Mouse (Mus musculus) brain, embryonic 14.5 days (tissue): Measurements from ENCODE around the gene Gja5. TPM values are rescaled to one million over a fixed set of nuclear protein-coding genes. Genes with fewer than 3 reads are reported as not detected.

Experiments
- DNase-seq: peaks from one replicate; pipeline ENCODE4 v3.0.0-alpha.2; 2011; ENCODE audit warnings: low read depth
- CTCF ChIP-seq: fragments of 200-500 bp; IDR thresholded peaks from 2 replicates; pipeline ENCODE4 v1.5.1; 2012; ENCODE audit warnings: inconsistent platforms, mild to moderate bottlenecking, moderate library complexity, borderline replicate concordance; ENCODE audit not compliant: insufficient read depth, insufficient read length; ENCODE audit errors: extremely low read depth
- POLR2A ChIP-seq: fragments of 200-500 bp; IDR thresholded peaks from 2 replicates; pipeline ENCODE4 v1.6.1; 2012; ENCODE audit warnings: mild to moderate bottlenecking, inconsistent platforms, borderline replicate concordance; ENCODE audit not compliant: poor library complexity, insufficient read depth, insufficient read length, severe bottlenecking; ENCODE audit errors: extremely low read depth
- polyA plus RNA-seq: library from polyadenylated mRNA; depleted of rRNA; stranded (reverse); fragments of >200 nt; gene quantifications from 2 replicates; pipeline ENCODE4 v1.2.3, GENCODE M21; 2012; rRNA removed

Gja5 gene
- 1.7 and 2.9 TPM in 2 replicates for polyA plus RNA-seq

GRCm38 (mm10) chr3:96904393-96904792 is at the start of gene Gja5:
TSS of gene Gja5 (plus strand) at chr3:96904693.
- DNase-seq, result no peak
- no peak for TF ChIP-seq CTCF
- TF ChIP-seq POLR2A, result no peak

- TF ChIP-seq POLR2A (no peak), CTCF (no peak)
- no peak for DNase-seq
Measured at GRCm38 (mm10) chr3:96855833-96856232, 48.7 kb upstream of the Gja5 start.

GRCm38 (mm10) chr3:96860498-96860897 is 44.0 kb upstream of the Gja5 start:
- no peak for DNase-seq
- TF ChIP-seq POLR2A (no peak), CTCF (no peak)

- DNase-seq, result no peak
- TF ChIP-seq POLR2A (no peak), CTCF (no peak)
Measured at GRCm38 (mm10) chr3:96867863-96868262, 36.6 kb upstream of the Gja5 start.

GRCm38 (mm10) chr3:96868566-96868965 is 35.9 kb upstream of the Gja5 start:
- TF ChIP-seq POLR2A, result no peak
- no peak for DNase-seq

- DNase-seq, result no peak
- TF ChIP-seq CTCF, result no peak
- no peak for TF ChIP-seq POLR2A
Measured at GRCm38 (mm10) chr3:96869091-96869490, 35.4 kb upstream of the Gja5 start.

- TF ChIP-seq POLR2A (no peak), CTCF (no peak)
- no peak for DNase-seq
Measured at GRCm38 (mm10) chr3:96870270-96870669, 34.2 kb upstream of the Gja5 start.

- no peak for DNase-seq
- no peak for TF ChIP-seq CTCF
- TF ChIP-seq POLR2A, result no peak
Measured at GRCm38 (mm10) chr3:96871070-96871469, 33.4 kb upstream of the Gja5 start.

GRCm38 (mm10) chr3:96872501-96872900 is 32.0 kb upstream of the Gja5 start:
- no peak for DNase-seq
- no peak for TF ChIP-seq POLR2A
- no peak for TF ChIP-seq CTCF

- TF ChIP-seq POLR2A, result no peak
- no peak for TF ChIP-seq CTCF
- no peak for DNase-seq
Measured at GRCm38 (mm10) chr3:96874808-96875571, 29.5 kb upstream of the Gja5 start.

GRCm38 (mm10) chr3:96879536-96879935 is 25.0 kb upstream of the Gja5 start:
- no peak for DNase-seq
- TF ChIP-seq CTCF (no peak), POLR2A (no peak)

GRCm38 (mm10) chr3:96880385-96880784 is 24.1 kb upstream of the Gja5 start:
- DNase-seq, result no peak
- TF ChIP-seq CTCF (no peak), POLR2A (no peak)

- no peak for DNase-seq
- no peak for TF ChIP-seq CTCF
- no peak for TF ChIP-seq POLR2A
Measured at GRCm38 (mm10) chr3:96881557-96881956, 22.9 kb upstream of the Gja5 start.
